Mouse (Mus musculus) adrenal gland, postnatal 10 days (tissue): ENCODE results near the gene Adamts14. TPM values are rescaled to one million over a fixed set of nuclear protein-coding genes. Genes with fewer than 3 reads are reported as not detected.

Experiments
- DNase-seq: peaks from one replicate; pipeline ENCODE4 v3.0.0; 2021; ENCODE audit warnings: mixed read lengths
- total RNA-seq, 2 experiments: library from RNA; stranded (reverse); gene quantifications; 2 replicates each; pipeline ENCODE4 v1.2.3; 2021

Gene Adamts14
- total RNA-seq, 2 experiments from 2014 or later = 3.7 to 4.3 TPM

DNA sequence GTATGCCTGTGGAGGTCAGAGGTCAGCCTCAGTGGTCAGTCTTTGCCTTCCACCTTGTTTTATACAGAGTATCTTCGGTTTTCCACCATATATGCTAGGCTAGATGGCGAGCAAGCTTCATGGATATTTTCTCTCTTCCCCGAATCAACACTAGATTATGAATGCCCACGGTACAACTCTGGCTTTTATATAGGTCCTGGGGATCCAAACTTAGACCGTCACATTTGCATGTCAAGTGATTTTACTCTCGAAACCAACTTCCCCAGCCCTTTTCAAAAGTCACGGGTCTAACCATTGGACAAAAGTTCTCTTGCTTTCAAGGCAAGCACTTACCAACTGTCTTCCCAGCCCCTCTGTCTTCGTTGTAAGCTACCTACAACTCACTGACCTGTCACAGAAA is 94.6 kb downstream of the Adamts14 start:
- DNase-seq = no peak

DNA sequence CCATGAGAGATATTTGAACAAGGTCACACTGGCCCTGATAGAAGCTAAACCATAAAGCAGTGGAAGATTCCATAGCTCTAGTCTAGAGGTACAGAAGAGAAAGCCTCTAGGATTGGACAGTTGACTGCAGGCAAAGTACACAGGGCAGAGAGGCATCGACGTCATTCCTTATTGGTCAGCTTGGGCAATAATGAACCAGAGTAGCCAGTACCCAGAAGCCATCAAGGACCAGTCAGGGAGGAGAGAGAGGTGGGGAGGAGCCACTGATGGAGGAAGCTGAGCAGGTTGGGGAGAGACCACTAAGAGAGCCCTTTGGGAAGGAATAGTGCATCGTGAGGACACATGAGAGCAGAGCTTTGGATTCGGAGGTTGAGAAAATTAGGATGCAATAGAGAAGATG is 95.5 kb downstream of the Adamts14 start:
- DNase-seq = no peak

DNA sequence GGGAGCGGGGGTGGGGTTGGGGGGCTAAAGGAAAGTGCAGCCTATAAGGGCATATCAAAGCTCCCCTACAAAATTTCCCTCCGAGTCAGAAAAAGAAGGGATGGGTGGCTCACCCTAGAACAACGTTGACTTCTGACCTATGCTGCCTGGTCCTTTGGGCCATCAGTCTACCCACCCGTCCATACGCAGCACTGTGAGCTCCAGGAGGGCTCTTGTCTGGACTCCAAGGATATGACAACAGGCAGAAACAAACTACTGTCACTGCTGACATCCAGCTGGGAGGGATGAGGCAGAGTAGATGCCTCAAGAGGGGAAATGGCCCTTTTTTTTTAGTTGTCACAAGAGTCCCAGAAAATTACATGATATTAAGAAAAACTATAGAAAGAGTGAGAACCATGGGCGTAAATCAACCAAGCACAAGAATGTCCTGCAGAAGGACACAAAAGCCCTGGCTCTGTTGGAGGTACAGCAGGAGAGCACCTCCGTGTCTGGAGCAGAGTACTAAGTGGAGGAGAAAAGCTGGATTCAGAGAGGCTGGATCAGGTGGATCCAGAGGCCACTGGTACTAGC is 96.9 kb downstream of the Adamts14 start:
- DNase-seq = no peak

DNA sequence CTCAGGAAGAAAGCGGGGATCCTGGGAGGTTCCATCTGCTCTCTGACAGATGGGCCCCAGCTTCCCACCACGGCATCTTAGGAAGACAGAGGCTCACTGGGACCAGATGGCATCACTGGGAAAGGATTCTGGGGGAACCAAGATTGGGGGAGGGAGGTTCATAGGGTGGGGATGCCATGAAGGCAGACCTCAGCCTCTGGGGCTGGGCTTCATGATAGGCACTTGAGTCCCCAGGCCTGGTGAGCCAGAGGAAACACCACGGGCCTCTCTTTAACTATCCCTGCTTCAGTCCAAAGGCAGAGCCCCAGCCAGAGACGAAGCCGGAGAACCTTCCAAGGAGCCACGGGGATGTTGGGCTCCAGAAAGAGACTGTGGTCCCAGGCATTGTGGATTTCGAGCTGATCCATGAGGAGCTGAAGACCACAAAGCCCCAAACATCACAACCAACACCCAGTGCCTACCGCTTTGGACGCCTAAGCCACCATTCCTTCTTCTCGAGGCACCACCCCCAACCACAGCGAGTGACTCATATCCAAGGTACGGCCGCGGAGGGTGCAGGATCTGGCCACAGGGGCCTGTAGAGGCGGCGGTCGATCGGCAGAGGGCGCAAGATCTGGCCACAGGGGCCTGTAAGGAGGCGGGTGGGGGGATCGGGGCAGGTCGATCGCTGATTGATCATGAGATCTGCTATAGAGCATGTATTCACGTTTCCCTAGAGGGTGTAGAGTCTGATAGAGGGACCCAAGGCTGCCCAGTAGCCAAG is 97.6 kb downstream of the Adamts14 start:
- DNase-seq = peak; percentile 35

DNA sequence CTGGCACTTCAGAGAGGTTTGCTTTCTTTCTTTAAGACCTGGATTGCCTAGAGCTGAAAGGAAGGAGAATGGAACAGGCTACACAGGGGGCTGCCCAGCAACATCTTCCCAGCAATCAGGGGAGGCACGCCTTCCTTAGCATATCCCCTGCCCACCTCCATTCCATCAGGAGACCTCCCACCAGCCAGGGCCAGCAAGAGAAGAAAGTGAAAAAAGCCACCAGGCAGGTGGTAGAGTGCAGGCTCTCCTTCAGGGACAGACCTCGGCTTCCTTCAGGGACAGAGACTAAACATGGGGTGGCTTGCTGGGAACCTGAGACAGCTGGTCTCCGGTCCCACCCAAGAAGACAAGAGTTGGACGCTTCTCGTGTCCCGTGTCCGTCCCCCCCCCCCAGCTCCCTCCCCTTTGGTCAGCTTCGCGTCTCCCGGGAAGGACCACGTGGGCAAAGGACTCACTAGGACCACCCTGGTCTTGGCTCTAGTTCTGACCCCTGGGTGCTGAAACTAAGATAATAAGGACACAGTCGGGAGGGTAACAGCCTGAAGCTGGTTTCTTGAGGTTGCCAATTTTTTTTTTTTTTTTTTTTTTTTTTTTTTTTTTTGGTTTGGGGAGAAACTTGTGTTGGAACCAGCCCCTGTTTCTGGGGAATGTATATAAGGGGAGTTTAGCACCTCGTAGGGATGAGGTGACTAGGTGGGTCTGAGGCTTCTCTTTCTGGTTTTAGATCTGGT is 98.4 kb downstream of the Adamts14 start:
- no peak for DNase-seq

DNA sequence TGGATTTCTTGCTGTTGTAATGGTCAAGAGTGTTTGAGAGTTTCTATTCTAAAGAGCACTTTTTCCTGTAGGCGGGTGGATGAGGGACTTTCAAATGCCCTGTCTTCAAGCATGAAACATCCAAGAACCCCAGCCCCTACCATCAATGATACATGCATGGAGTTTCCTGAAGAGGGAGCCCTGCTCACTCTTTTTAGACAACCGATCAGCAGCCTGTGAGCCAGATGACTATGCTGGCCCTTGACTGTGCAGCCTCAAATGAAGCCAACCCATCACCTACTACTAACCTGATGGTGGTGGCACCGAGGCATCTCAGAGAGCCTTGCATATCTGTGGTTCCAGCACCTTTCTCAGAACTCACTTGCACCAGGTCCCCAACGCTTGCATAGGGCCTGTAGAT is 100.7 kb downstream of the Adamts14 start:
- no peak for DNase-seq

DNA sequence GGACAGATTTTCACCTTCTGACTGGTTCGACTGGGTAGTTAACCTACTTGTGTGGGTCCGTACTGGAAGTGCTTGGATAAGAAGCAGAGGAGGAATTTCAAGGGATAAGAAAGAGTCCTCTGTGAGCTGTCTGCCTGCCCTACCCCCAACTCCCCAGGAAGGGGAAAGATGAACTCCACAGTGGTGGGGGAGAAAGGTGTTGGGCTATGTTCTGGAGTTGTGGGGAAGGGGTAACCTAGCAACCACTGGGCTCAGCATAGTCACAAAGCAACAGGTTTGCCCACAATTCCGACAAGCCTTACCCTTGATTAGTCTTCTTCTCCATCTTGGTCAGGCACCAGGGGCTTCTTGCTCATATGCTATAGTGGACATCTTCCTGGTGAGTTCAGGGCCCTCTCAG is 101.6 kb downstream of the Adamts14 start, which contains the start of gene Tbata:
Gene Tbata, plus strand, starts transcription at position 301 of the 400 bp plus-strand sequence.
- DNase-seq = no peak

DNA sequence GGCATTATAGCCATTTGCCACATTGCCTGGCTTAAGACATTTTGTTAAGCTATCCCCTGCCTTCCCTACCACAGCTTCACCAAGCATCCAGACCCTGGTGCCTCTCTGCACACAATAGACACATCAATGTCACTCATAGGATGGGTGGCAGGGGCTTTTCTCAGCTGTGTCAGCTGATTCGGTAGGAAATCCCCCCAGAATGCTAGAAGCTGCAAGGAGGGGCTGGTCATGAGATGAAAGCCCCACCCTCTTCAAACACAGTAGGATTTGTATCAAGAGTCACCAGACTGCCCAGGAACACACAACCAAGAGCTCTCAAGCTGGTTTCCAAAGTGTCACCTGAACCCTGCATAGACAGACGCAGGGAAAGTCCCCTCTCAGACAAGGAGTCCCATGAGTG is 104.8 kb downstream of the Adamts14 start:
- DNase-seq = no peak

DNA sequence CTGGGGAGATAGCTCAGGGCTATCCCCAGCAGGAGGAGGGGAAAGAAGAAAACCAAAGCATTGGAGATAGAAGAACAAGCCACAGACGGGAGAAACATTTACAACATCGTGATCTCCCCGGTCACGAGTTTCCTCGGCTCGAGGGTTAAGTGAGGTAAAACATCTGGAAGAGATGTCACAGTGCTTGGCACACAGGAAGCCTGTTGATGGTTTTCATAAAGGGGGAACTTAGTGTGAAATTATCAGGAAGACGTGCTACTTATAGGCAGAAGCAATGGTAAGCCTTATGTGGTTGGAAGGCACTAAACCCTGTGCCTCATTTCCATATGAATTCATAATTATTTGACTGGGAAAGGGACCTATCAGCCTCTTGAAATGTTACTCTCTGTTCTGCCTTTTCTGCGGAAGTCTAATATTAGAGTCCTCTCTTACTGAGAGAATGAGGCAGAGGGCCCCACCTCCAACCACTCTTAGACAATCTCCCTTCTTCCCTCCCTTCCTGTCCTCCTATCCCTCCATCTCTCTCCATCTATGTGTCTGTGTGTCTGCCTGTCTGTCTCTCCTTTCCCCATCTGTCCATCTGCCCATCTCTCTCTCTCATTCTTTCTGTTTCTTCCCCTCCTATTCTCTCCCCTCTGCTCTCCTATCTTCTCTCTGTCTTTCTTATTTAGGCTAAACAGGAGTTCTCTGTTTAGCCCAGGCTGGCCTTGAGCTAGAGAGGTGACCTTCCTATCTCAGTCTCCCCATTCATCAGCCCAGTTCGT is 105.7 kb downstream of the Adamts14 start:
- DNase-seq = no peak

DNA sequence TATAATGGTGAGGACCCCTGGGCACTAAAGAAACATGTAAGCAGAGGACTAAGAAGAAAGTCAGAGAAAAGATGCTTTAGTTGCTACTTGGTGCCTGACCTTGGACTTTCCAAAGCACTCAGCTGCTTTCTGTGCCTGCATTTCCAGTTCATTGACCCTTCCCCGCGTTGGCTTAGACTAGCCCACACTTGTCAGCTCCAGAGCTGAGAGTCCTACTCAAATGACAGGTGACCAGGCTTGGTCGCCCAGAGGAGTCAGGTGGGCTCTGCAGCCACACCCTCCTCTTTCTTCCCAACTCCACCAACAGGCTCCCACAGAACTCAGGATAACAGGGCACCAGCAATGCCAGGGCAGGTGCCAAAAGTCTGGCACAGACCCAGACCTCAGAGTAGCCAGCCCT is 110.9 kb downstream of the Adamts14 start:
- DNase-seq = no peak

DNA sequence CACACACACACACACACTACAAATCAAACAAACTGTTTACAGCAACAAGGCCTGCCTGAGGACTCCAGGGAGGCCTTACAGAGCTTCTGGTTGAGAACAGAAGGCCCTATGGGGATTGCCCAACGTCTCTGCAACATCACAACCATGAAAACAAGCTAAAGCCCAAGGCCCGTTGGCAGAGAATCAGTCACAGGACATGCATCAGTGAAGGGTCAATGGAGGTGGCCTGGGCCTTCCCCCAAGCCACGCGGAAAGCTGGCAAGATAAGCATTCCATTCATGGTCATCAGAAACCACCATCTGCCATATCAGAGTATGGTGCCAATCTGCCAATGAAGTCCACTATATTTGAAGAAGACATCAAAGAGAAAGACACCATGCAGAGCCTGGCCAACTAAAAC is 112.6 kb downstream of the Adamts14 start:
- DNase-seq = peak; percentile 75

DNA sequence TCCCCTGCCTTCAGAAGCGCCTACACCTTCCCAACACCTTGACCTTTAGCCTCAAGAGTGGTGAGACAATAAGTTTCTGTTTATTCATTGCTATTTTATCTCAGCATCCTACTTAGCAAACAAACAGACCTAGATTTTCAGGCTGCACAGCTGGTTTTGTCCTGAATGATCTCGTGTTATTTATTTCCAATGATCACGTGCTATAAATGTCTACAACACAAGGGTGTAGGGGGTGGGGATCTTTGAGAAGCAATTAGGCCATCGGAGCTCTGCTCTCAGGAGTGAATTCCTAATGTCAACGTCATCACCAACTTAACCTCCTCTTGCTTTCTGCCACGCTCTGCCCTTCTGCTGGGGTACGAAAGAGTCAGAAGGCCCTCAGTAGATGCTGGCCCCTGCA is 113.1 kb downstream of the Adamts14 start:
- DNase-seq = no peak

DNA sequence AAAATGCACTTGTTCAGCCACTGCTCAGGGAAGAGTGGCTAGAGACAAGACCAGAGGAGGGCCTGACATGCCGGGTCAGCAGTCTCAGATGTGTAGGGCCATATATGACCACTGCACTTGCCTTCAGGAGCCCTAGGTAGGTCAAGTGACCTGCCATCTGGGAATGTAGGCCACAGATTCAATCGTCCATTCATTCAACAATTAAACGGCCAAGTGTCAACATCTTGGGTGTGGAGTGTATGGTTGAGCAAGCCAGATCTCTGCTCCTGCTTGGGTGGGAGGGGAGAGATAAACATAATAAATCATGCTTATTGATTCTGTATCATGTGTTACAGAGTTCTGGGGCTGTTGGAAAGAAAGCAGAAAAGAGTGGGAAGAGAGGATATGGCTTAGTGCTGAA is 114.6 kb downstream of the Adamts14 start:
- DNase-seq = no peak

DNA sequence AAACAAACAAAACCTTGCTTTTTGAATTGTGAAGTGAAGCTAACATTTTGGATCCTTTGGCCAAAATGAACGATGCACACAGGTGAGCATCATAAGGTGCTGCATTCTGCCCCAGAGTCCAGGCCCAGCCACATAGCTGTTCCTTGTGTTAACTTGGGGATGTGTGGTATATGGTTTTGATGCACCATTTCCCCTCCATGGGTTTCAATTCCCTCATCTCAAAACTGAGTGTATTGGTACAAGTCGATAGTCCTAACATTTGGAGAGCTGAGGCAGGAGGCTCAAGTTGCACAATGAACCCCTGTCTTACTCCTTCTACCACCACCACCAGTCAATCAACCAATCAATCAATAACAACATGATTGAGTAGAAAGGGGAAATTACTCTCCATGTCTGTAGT is 116.8 kb downstream of the Adamts14 start:
- no peak for DNase-seq

DNA sequence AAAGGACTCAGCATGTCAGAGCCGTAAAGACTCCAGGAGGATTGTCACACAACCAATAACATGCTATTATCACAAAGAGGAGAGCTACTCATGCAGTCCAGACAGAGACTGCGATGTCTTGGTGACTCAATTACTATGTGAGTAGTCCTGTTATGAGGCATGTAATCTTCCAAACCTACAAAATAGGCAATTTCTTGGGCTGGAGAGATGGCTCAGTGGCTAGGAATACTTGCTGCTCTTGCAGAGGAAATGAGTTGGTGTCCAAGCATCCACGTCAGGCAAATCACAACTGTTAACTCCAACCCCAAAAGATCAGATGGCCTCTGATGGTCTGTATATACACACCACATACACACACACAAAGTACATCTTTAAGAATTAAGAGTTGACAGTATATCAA is 117.6 kb downstream of the Adamts14 start:
- DNase-seq = no peak

DNA sequence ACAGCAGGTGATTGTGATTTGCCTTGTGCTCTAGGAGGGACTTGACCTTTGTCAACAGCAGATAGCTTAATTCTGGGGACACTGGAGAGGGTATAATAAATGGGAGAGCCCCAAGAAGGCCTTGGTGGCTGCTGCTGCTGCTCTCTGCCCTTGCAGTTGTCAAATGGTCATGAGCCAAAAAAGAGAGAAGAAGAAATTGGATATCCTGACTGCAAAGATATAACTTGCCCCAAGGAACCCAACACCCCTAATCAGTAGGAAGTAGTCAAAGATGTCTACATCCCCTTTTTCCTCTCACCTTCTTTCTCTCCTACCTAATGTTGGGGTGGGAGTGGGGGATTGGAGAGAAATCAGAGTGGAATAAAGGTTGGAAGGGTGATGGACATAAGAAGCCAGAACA is 121.1 kb downstream of the Adamts14 start:
- no peak for DNase-seq

DNA sequence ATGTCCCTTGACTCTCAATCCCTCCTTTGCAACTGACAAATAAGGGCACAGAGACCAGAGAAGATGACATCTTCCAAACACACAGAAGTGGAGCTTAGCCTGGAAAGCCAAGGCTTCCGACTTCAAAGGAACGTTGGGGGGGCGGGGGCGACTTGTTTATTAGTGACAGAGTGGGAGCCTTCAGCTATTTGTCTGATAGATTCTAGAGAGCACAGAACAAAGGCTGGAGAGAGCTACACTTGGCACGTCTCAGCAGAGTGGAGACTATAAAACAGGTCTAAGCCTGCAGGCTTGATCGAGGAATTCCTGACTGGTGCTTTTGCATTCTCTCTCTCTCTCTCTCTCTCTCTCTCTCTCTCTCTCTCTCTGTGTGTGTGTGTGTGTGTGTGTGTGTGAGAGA is 122.6 kb downstream of the Adamts14 start:
- DNase-seq = peak; percentile 53

DNA sequence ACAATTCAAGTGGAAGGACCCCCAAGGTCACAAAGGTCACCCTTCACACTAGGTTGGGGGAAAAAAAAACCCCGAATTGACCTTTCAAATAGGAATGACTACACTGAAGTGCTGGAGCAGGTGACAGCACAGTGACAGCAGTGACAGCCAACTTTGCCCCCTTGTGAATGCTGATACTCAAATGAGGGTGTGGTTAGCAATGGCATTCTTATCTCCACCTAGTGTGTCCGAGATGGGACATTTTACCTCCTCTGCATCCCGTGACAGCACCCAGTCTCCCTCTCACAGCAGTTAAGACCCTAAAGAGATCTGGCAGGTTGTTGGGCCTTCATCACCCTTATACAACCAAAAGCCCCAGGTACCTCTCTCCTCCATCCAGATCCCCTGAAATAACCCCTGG is 123.8 kb downstream of the Adamts14 start:
- no peak for DNase-seq

DNA sequence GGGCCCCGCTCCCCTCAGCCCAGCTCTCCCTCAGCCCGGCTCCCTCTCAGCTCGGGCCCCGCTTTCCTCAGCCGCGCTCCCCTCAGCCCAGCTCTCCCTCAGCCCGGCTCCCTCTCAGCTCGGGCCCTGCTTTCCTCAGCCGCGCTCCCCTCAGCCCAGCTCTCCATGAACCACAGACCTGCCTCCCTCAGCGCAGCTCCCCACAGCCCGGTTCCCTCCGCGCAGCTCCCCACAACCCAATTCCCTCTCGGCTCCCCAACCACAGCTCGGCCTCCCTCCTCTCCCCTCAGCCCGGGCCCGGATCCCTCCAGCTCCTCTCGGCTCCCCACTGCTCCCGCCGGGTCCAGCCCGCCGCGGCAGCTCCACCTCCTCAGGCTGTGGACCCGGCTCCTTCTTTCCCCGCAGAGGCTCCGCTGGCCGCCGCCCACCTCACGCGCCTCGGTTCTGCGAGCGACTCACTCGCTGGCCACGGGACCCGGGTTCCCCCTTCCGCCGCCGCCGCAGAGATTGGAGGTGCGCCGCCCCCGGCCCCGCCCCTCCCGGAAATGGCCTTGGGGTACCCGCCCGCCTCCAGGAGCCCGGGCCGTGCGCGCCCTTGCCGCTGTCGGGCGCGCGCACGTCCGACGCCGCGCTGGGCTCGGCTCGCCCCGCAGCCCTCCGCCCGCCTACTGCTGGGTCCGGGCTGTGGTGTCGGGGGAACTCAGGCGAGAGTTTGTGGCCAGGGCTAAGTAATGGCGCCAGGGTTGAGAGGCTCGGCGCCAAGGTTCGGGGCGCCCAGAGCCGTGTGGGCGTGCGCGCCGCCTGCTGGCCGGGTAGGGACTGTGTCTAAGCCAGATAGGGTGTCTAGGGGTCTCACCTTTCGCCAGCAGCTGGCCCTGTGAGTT is 125.8 kb downstream of the Adamts14 start, which contains the start of gene Sgpl1:
Gene Sgpl1, minus strand, starts transcription at position 547 of the 884 bp plus-strand sequence.
- DNase-seq = peak; percentile 99
